Mouse (Mus musculus) lung, postnatal 36 days (tissue): ENCODE measurements around the gene Abca17.

Experiments
- DNase-seq: peaks from one replicate; pipeline ENCODE4 v3.0.0; 2022; ENCODE audit warnings: mixed read lengths

Abca17 gene

GRCm38 (mm10) chr17:24236479-24236878 lies 114.4 kb downstream of the Abca17 start:
- no peak for DNase-seq

GRCm38 (mm10) chr17:24227941-24228340 lies 122.9 kb downstream of the Abca17 start:
- DNase-seq = no peak

DNA sequence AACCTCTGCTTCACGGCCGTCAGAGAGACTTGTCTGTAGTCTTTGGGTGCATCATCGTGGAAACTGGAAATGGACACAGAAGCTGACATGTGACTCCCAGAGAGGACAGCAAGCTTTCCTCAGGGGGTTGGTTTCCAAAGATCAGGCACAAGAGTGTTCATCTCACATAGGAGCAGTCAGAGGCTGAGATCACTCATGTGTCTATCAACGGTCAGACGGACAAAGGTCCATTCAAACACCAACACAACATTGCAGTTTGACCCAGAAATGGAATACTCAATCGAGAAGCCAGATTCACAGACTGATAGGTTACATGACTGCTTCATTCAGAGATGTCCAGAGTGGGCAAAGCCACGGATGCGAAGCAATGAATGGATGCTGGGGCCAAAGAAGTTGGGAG lies 124.1 kb downstream of the Abca17 start:
- DNase-seq = no peak

DNA sequence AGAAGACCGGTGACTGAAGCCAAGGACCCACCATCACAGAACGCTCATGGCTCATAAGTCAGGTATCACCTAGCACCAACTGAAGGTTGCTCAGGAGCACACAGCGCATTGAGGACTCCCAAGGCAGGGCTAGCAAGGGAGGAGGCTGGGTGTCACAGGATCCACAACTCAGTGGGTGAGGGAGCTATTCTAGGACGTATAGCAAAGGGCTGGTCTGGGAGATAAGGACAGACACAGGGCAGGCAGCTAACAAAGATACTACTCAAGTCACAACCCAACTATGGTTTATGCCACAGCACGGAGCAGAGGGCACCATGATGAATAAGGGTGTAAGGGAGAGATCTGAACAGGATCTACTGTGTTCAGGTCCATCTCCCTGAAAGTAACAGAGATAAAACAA lies 125.0 kb downstream of the Abca17 start:
- no peak for DNase-seq

DNA sequence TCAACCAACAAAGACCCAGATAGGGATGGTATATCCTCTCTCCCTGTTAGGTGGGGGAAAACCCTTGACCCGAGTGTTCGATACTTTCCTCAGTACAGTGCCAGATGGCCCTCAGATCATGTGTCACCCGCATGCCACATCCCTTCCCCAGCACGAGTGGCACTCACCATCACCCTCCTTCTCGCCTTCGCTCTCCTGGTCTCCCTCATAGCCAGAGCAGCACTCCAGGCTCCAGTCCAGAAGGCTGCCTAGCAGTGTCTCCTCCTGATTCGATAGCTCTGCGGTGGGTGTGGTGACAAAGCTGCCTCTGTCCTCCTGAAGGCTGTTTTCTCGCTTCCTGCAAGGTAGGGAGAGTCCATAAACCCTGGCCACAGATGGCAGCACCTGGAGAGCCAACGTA lies 126.1 kb downstream of the Abca17 start:
- DNase-seq = no peak

- no peak for DNase-seq
These were observed 127.4 kb downstream of the Abca17 start for GRCm38 (mm10) chr17:24223513-24223912.

- DNase-seq = no peak
These were observed 128.2 kb downstream of the Abca17 start for GRCm38 (mm10) chr17:24222653-24223052.

DNA sequence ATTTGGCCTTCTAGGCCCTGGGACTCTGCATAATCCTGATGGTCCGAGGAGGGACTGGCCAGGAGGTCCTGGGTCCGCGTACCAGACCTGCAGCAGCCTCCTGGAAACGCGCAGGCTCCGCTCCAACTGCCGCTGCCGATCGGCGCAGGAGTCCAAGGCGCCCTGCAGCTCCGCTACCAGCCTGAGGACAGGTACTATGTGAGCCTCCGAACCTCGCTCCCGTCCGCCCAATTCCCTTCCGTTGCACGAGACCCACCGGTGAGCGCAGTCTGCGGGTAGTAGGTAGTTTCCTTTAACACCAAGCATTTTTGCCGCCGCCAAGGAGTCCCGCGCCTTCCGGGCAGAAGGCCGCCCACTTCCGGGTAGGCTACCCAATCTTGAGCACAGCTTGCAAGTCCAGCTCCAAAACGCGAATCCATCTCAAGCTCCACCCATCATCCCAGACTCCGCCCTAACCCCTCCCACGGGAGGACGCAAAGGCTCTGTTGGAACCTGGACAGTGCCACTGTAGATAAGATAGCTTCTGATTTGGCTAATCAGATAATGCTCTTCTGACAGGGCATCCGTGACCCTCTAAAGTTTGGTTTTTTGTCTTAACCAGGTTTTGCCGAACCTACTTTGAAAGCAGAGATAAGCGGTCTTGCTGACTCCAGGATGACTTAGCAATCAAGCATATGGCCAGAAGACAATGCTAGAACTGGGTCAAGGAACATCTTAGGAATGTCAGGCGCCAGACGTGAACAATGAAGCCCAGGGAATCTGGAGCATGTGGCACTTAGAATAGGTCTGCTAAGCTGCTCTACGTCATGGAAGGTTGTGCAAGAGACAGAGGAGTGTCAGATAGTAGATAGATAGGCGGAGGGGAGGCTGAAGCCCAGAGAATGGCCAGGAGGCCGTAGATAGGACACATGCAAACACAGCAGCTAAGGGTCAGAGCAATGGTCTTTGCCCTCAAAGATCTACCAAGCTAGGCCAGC lies 130.1 kb downstream of the Abca17 start, which contains the start of gene Tedc2:
Gene Tedc2 (minus strand): TSS at position 417 of the 977 bp plus-strand sequence.
- peak; percentile 99 for DNase-seq

DNA sequence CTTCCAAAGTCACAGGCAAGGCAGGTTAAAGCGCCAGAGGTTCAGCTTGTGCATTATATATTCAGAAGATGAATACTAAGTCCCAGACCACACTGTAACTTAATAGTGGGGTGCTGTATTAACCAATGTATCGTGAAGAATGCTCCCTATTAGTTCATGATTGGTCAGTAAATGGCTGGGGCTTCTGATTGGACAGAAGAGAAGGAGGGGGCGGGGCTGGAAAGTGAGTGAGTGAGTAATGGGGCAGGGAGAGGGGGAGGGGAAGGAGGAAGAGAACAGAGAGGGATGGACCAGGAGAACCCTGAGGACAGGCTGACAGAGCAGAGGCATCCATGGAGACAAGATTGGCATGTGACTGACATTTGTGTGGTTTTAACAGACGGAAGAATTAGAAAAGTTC lies 134.0 kb downstream of the Abca17 start:
- no peak for DNase-seq
